In the genomic region with DNA sequence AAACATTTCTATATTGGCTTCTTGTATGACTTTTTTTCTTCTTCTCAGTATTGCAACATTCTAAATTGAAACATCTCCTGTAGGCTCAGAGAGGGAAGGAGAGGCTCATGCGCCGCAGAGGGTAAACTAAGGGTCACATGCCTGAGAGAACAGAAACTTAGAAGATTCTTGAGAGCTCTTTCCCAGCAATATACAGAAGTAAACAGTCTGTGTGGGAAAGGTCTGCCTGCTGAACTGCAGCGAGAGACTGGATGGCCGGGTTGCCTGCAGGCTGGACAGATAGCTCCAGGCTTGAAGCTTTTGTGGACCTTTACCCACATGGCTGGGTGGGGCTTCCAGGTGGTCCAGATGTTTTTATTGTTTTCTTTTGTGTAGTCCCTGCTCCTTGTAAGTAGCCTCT, we compare ENCODE assay signal across 10 mouse cellular contexts. TPM values are rescaled to one million over a fixed set of nuclear protein-coding genes. Genes with fewer than 3 reads are reported as not detected.
DNase-seq lines count a peak whose midpoint lies in the region; ATAC-seq and TF ChIP-seq lines count a peak whose summit lies in the region.
"Had no signal": no experiment of that assay in that cellular context is flagged by ENCODE, and none has a peak within 500 bp of the region (broad histone marks: within the 10 kb centered on the region; RNA-seq: fewer than 3 reads in every experiment).

No protein-coding gene starts in this region.

- H3K27me3 ChIP-seq in kidney, postnatal 0 days (ENCODE audit: insufficient read depth, low read length), result no peaks in the 10 kb centered on the region
- H3K27me3 ChIP-seq in heart, embryonic 16.5 days (ENCODE audit: control insufficient read depth, insufficient read depth, low read length), result no peaks in the 10 kb centered on the region
- no peaks in the 10 kb centered on the region for H3K27me3 ChIP-seq in stomach, embryonic 14.5 days (ENCODE audit: control insufficient read depth, insufficient read depth, low read length)
- H3K27me3 ChIP-seq in hindbrain, embryonic 13.5 days, result no peaks in the 10 kb centered on the region
- H3K27me3 ChIP-seq: forebrain, embryonic 15.5 days had no signal

- 39% methylated on average over 4 of the region's 4 CpGs for WGBS in kidney, postnatal 0 days
- WGBS in heart, embryonic 16.5 days, result 43% methylated on average over 4 of the region's 4 CpGs
- 6% methylated on average over 4 of the region's 4 CpGs for WGBS in lung, adult 2 months
- 7% methylated on average over 4 of the region's 4 CpGs for WGBS in stomach, embryonic 14.5 days
- WGBS in hindbrain, embryonic 13.5 days, result 74% methylated on average over 4 of the region's 4 CpGs

- no peak overlapping the region for H3K9ac ChIP-seq in kidney, postnatal 0 days (ENCODE audit: low read depth, low read length)
- no peak overlapping the region for H3K9ac ChIP-seq in heart, embryonic 16.5 days (ENCODE audit: low read length)
- no peak overlapping the region for H3K9ac ChIP-seq in stomach, embryonic 14.5 days (replicated peaks; ENCODE audit: low read depth, low read length)
- H3K9ac ChIP-seq in hindbrain, embryonic 13.5 days, result no peak overlapping the region
- H3K9ac ChIP-seq: forebrain, embryonic 15.5 days had no signal

- peak; percentile 41; the same call in 1 of the 2 replicates for TF ChIP-seq POLR2A in lung, adult 2 months (IDR thresholded peaks at IDR 0.05; ENCODE audit: borderline replicate concordance, extremely low read depth, low read depth, low read length)

- peak overlapping the region; percentile 42; the same call in 1 of the 2 replicates for H3K27ac ChIP-seq in kidney, postnatal 0 days
- H3K27ac ChIP-seq in heart, embryonic 16.5 days (ENCODE audit: low read length), result 0 out of 2 replicates have a peak overlapping the region, but pooled peaks have one; percentile 48
- H3K27ac ChIP-seq in stomach, embryonic 14.5 days (ENCODE audit: low read length), result peak overlapping the region; percentile 91
- no peak overlapping the region for H3K27ac ChIP-seq in hindbrain, embryonic 13.5 days
- H3K27ac ChIP-seq: forebrain, embryonic 15.5 days had no signal

- TF ChIP-seq CTCF in kidney, postnatal 0 days (IDR thresholded peaks at IDR 0.05; ENCODE audit: low read depth), result no peak
- no peak for TF ChIP-seq CTCF in lung, adult 2 months (IDR thresholded peaks at IDR 0.05; ENCODE audit: insufficient read depth, low read length)

- 0 out of 2 replicates have a peak, but pooled peaks have one; percentile 23 for ATAC-seq in kidney, postnatal 0 days (replicated peaks; ENCODE audit: low FRiP score, low read depth)
- no peak for ATAC-seq in heart, embryonic 16.5 days (replicated peaks; ENCODE audit: extremely low read depth, insufficient read depth, low FRiP score)
- ATAC-seq in stomach, embryonic 14.5 days (ENCODE audit: insufficient number of reproducible peaks, insufficient read depth, low FRiP score, low read depth), result peak; percentile 51; the same call in 1 of the 2 replicates
- ATAC-seq in hindbrain, embryonic 13.5 days (ENCODE audit: low FRiP score), result no peak
- ATAC-seq: forebrain, embryonic 15.5 days had no signal

- no peak overlapping the region for H3K4me3 ChIP-seq in kidney, postnatal 0 days (replicated peaks; ENCODE audit: low read depth, low read length)
- H3K4me3 ChIP-seq in heart, embryonic 16.5 days (ENCODE audit: low read length), result no peak overlapping the region
- no peak overlapping the region for H3K4me3 ChIP-seq in lung, adult 2 months (replicated peaks; ENCODE audit: extremely low read depth, low read depth, low read length)
- H3K4me3 ChIP-seq in stomach, embryonic 14.5 days (ENCODE audit: low read depth, low read length), result no peak overlapping the region
- H3K4me3 ChIP-seq in hindbrain, embryonic 13.5 days, result no peak overlapping the region
- H3K4me3 ChIP-seq: forebrain, embryonic 15.5 days had no signal

- peak; percentile 35 for DNase-seq in kidney, postnatal 0 days (ENCODE audit: low spot score)
- no peak for DNase-seq in kidney, adult 11 months
- no peak for DNase-seq in lung, adult 2 months
- DNase-seq in urinary bladder, postnatal 25 days (ENCODE audit: low spot score), result no peak
- DNase-seq in adrenal gland, adult 2 months, result no peak
- DNase-seq: kidney, adult 18-20 months had no signal

- peaks cover 6% of the 10 kb centered on the region; the same call in 1 of the 2 replicates for H3K4me1 ChIP-seq in kidney, postnatal 0 days (replicated peaks; ENCODE audit: insufficient read depth, low read length)
- peaks cover 5% of the 10 kb centered on the region; the same call in 1 of the 2 replicates for H3K4me1 ChIP-seq in heart, embryonic 16.5 days (ENCODE audit: control insufficient read depth, insufficient read depth, low read length)
- peaks cover 17% of the 10 kb centered on the region for H3K4me1 ChIP-seq in lung, adult 2 months (ENCODE audit: control insufficient read depth, insufficient read depth, low read length)
- H3K4me1 ChIP-seq in stomach, embryonic 14.5 days (ENCODE audit: control insufficient read depth, insufficient read depth, low read length), result peaks cover 21% of the 10 kb centered on the region
- 0 out of 2 replicates have a peak, but pooled peaks cover 4% of the 10 kb centered on the region for H3K4me1 ChIP-seq in hindbrain, embryonic 13.5 days (replicated peaks)

- no peak overlapping the region for H3K4me2 ChIP-seq in kidney, postnatal 0 days (ENCODE audit: low read length)
- H3K4me2 ChIP-seq in heart, embryonic 16.5 days (ENCODE audit: low read depth, low read length), result no peak overlapping the region
- H3K4me2 ChIP-seq in stomach, embryonic 14.5 days (replicated peaks; ENCODE audit: low read depth, low read length), result no peak overlapping the region
- H3K4me2 ChIP-seq in hindbrain, embryonic 13.5 days, result no peak overlapping the region
- H3K4me2 ChIP-seq: forebrain, embryonic 15.5 days had no signal

- no peaks in the 10 kb centered on the region for H3K36me3 ChIP-seq in kidney, postnatal 0 days (ENCODE audit: insufficient read depth, low read length)
- H3K36me3 ChIP-seq in heart, embryonic 16.5 days (ENCODE audit: control insufficient read depth, insufficient read depth), result no peaks in the 10 kb centered on the region
- H3K36me3 ChIP-seq in stomach, embryonic 14.5 days (ENCODE audit: control insufficient read depth, insufficient read depth, low read length), result no peaks in the 10 kb centered on the region
- no peaks in the 10 kb centered on the region for H3K36me3 ChIP-seq in hindbrain, embryonic 13.5 days
- H3K36me3 ChIP-seq: forebrain, embryonic 15.5 days had no signal

- no peaks in the 10 kb centered on the region for H3K9me3 ChIP-seq in kidney, postnatal 0 days (replicated peaks; ENCODE audit: low read length)
- no peaks in the 10 kb centered on the region for H3K9me3 ChIP-seq in heart, embryonic 16.5 days (replicated peaks; ENCODE audit: control insufficient read depth, low read length)
- H3K9me3 ChIP-seq in stomach, embryonic 14.5 days (ENCODE audit: control insufficient read depth, low read depth, low read length), result no peaks in the 10 kb centered on the region
- no peaks in the 10 kb centered on the region for H3K9me3 ChIP-seq in hindbrain, embryonic 13.5 days
- H3K9me3 ChIP-seq: forebrain, embryonic 15.5 days had no signal

RNA-seq across cellular contexts. Expression of a gene that starts 43.9 kb away (rescaled TPM):
- polyA plus RNA-seq in kidney, postnatal 0 days (2015; fragmentation: Nextera tagmentation; extraction: Ambion mirVana), result 7.6 and 8.7 TPM in 2 replicates
- 2.8 and 3.7 TPM in 2 replicates for polyA plus RNA-seq in heart, embryonic 16.5 days (2015; fragmentation: Nextera tagmentation; extraction: Ambion mirVana)
- polyA plus RNA-seq in lung, adult 2 months (2012; rRNA removed), result 9.3 TPM in 2 replicates
- polyA plus RNA-seq in stomach, embryonic 14.5 days (2014; fragmentation: Nextera tagmentation; extraction: Ambion mirVana), result 11.7 and 13.5 TPM in 2 replicates
- polyA plus RNA-seq in hindbrain, embryonic 13.5 days (2015; fragmentation: Nextera tagmentation; extraction: Ambion mirVana), result 17.0 TPM in 2 replicates
- 10 to 100 TPM; 29.8 to 45.9 TPM for total RNA-seq in adrenal gland, adult 2 months (2021)
- polyA plus RNA-seq in adrenal gland, adult 2 months (2012; rRNA removed), result 11.4 and 15.2 TPM in 2 replicates

RNA-seq across cellular contexts. Expression of a gene that starts 44.0 kb away (rescaled TPM):
- 60.8 and 62.7 TPM in 2 replicates for polyA plus RNA-seq in kidney, postnatal 0 days (2015; fragmentation: Nextera tagmentation; extraction: Ambion mirVana)
- 28.7 and 32.4 TPM in 2 replicates for polyA plus RNA-seq in heart, embryonic 16.5 days (2015; fragmentation: Nextera tagmentation; extraction: Ambion mirVana)
- 7.0 and 9.2 TPM in 2 replicates for polyA plus RNA-seq in lung, adult 2 months (2012; rRNA removed)
- polyA plus RNA-seq in stomach, embryonic 14.5 days (2014; fragmentation: Nextera tagmentation; extraction: Ambion mirVana), result 47.5 and 49.7 TPM in 2 replicates
- 19.6 and 22.7 TPM in 2 replicates for polyA plus RNA-seq in hindbrain, embryonic 13.5 days (2015; fragmentation: Nextera tagmentation; extraction: Ambion mirVana)
- 10 to 100 TPM; 40.9 to 48.2 TPM for total RNA-seq in adrenal gland, adult 2 months (2021)
- polyA plus RNA-seq in adrenal gland, adult 2 months (2012; rRNA removed), result 8.0 and 8.3 TPM in 2 replicates

RNA-seq across cellular contexts. Expression of a gene that starts 57.4 kb away (rescaled TPM):
- 27.9 and 31.3 TPM in 2 replicates for polyA plus RNA-seq in kidney, postnatal 0 days (2015; fragmentation: Nextera tagmentation; extraction: Ambion mirVana)
- 57.9 and 58.8 TPM in 2 replicates for polyA plus RNA-seq in heart, embryonic 16.5 days (2015; fragmentation: Nextera tagmentation; extraction: Ambion mirVana)
- polyA plus RNA-seq in lung, adult 2 months (2012; rRNA removed), result 17.4 and 21.9 TPM in 2 replicates
- 64.9 and 76.3 TPM in 2 replicates for polyA plus RNA-seq in stomach, embryonic 14.5 days (2014; fragmentation: Nextera tagmentation; extraction: Ambion mirVana)
- 28.7 and 29.9 TPM in 2 replicates for polyA plus RNA-seq in hindbrain, embryonic 13.5 days (2015; fragmentation: Nextera tagmentation; extraction: Ambion mirVana)
- 10 to 100 TPM; 44.4 to 79.9 TPM for total RNA-seq in adrenal gland, adult 2 months (2021)
- polyA plus RNA-seq in adrenal gland, adult 2 months (2012; rRNA removed), result 4.7 and 7.6 TPM in 2 replicates

Comparison
In these comparisons a context has a peak if more than half of its experiments do, and no peak if none do; other contexts are left out.
1. ATAC-seq: peak in kidney, postnatal 0 days (single experiment) and stomach, embryonic 14.5 days (single experiment); none in heart, embryonic 16.5 days (single experiment) and hindbrain, embryonic 13.5 days (single experiment).